Mouse (Mus musculus) effector memory CD4-positive, alpha-beta T cell, adult 7 months (primary cell): ENCODE data around the gene Gm5861. TPM values are rescaled to one million over a fixed set of nuclear protein-coding genes. Genes with fewer than 3 reads are reported as not detected.

Source experiments
- polyA plus RNA-seq: library from polyadenylated mRNA; unstranded; fragments of 100-300 nt; shearing (Covaris generic); gene quantifications from one replicate; pipeline ENCODE4 v1.2.1, GENCODE M21; 2017

Gene Gm5861
- not detected for polyA plus RNA-seq

DNA sequence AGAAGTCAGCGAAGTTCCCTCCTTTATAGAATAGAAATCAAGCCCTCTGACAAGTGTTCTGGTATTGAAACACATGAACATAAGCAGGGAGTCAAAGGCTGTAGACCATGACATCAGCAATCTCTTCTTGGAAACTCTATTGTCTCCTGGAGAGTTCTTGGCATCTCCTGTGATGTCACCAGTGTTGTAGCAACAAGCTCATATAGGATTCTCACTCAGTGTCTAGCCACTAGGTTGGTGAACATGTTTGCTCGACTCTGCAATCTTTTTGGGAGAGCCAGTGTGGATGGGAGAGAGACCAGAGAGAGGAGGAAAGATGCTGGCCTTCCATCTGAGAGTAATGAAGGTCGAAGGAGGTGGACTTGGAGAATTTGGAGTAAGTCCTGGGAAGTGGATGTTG, at the start of gene Gm5861:
Gene Gm5861 (plus strand): TSS at position 301 of the 400 bp plus-strand sequence.

Other genes with a start within 250 kb of the Gm5861 start
- 0.49 TPM for gene Gm8871, start 235.3 kb upstream of the Gm5861 start, polyA plus RNA-seq
- gene Gm8857, start 235.3 kb upstream of the Gm5861 start, polyA plus RNA-seq: 1.7 TPM
- not detected for gene Gm8879, start 55.4 kb upstream of the Gm5861 start, polyA plus RNA-seq
- not detected for gene Gm8890, start 73.0 kb downstream of the Gm5861 start, polyA plus RNA-seq
- gene Speer1, start 158.4 kb downstream of the Gm5861 start, polyA plus RNA-seq: 0.77 TPM
- gene Gm8897, start 233.3 kb downstream of the Gm5861 start, polyA plus RNA-seq: not detected